Mouse (Mus musculus): ENCODE measurements at regions not wholly inside any gene's neighbourhood (a gene's known extent, or its start where the extent isn't known, plus 50 kb on each side); places are given as distances from the start of the nearest gene placed in this dataset.

- no peak for ATAC-seq (ENCODE audit: insufficient read depth)
These were observed 140.9 kb downstream of the Trim33 start for GRCm38 (mm10) chr3:103419761-103420620.

GRCm38 (mm10) chr3:103420621-103421274 is 141.7 kb downstream of the Trim33 start:
- WGBS (ENCODE audit: insufficient replicate concordance): 65% methylated on average over 12 of the region's 12 CpGs
- no peak for ATAC-seq (ENCODE audit: insufficient read depth)
- H3K27ac ChIP-seq: no peak overlapping the region

More at GRCm38 (mm10) chr3:103419761-103420620, 140.9 kb downstream of the Trim33 start:
- no peak overlapping the region for H3K9ac ChIP-seq (replicated peaks)
- no peaks in the 10 kb centered on the region for H3K27me3 ChIP-seq (ENCODE audit: control insufficient read depth, insufficient read depth, low read length)
- H3K4me3 ChIP-seq (ENCODE audit: insufficient read depth in 1 of 2, low read depth in 2 of 2, low read length in 2 of 2): no peak overlapping the region
- H3K4me2 ChIP-seq (ENCODE audit: low read depth): no peak overlapping the region
- 43% methylated on average over 4 of the region's 4 CpGs for WGBS (ENCODE audit: insufficient replicate concordance)
- 0 out of 4 replicates have a peak, but pooled peaks cover 0 to 2% of the 10 kb centered on the region in 2 experiments for H3K4me1 ChIP-seq (replicated peaks; ENCODE audit: control insufficient read depth in 2 of 2, insufficient read depth in 2 of 2, low read length in 1 of 2)
- H3K27ac ChIP-seq: no peak overlapping the region
- H3K36me3 ChIP-seq (replicated peaks; ENCODE audit: control insufficient read depth, insufficient read depth, low read depth): no peaks in the 10 kb centered on the region
- no peak for TF ChIP-seq EP300 (IDR thresholded peaks at IDR 0.05; ENCODE audit: low read depth)
- TF ChIP-seq CTCF (IDR thresholded peaks at IDR 0.05; ENCODE audit: low read depth): no peak; the same call in 1 of the 2 replicates
- DNase-seq (ENCODE audit: low read depth in 3 of 3, low spot score in 3 of 3): no peak
- H3K9me3 ChIP-seq (ENCODE audit: control insufficient read depth, low read length): no peaks in the 10 kb centered on the region

GRCm38 (mm10) chr3:103421275-103421621 is 142.2 kb downstream of the Trim33 start:
- no peak for ATAC-seq (ENCODE audit: insufficient read depth)
- Histone ChIP-seq H3K36me3 (replicated peaks; ENCODE audit: control insufficient read depth, insufficient read depth, low read depth) (no peaks in the 10 kb centered on the region), H3K4me2 (ENCODE audit: low read depth) (no peak overlapping the region), H3K27me3 (ENCODE audit: control insufficient read depth, insufficient read depth, low read length) (no peaks in the 10 kb centered on the region), H3K27ac (no peak overlapping the region), H3K4me1 (replicated peaks; ENCODE audit: control insufficient read depth in 2 of 2, insufficient read depth in 2 of 2, low read length in 1 of 2) (0 out of 4 replicates have a peak, but pooled peaks cover 0 to 2% of the 10 kb centered on the region in 2 experiments), H3K4me3 (ENCODE audit: insufficient read depth in 1 of 2, low read depth in 2 of 2, low read length in 2 of 2) (no peak overlapping the region), H3K9me3 (ENCODE audit: control insufficient read depth, low read length) (no peaks in the 10 kb centered on the region), H3K9ac (replicated peaks) (no peak overlapping the region)
- TF ChIP-seq EP300 (IDR thresholded peaks at IDR 0.05; ENCODE audit: low read depth) (no peak), CTCF (IDR thresholded peaks at IDR 0.05; ENCODE audit: low read depth) (no peak)
- no peak for DNase-seq (ENCODE audit: low read depth in 3 of 3, low spot score in 3 of 3)
- WGBS (ENCODE audit: insufficient replicate concordance): 71% methylated on average over 9 of the region's 9 CpGs

More at GRCm38 (mm10) chr3:103420621-103421274, 141.7 kb downstream of the Trim33 start:
- no peak for DNase-seq (ENCODE audit: low read depth in 3 of 3, low spot score in 3 of 3)
- Histone ChIP-seq H3K9me3 (ENCODE audit: control insufficient read depth, low read length) (no peaks in the 10 kb centered on the region), H3K4me2 (ENCODE audit: low read depth) (no peak overlapping the region), H3K4me1 (replicated peaks; ENCODE audit: control insufficient read depth in 2 of 2, insufficient read depth in 2 of 2, low read length in 1 of 2) (0 out of 4 replicates have a peak, but pooled peaks cover 0 to 2% of the 10 kb centered on the region in 2 experiments), H3K9ac (replicated peaks) (no peak overlapping the region), H3K4me3 (ENCODE audit: insufficient read depth in 1 of 2, low read depth in 2 of 2, low read length in 2 of 2) (no peak overlapping the region), H3K36me3 (replicated peaks; ENCODE audit: control insufficient read depth, insufficient read depth, low read depth) (no peaks in the 10 kb centered on the region), H3K27me3 (ENCODE audit: control insufficient read depth, insufficient read depth, low read length) (no peaks in the 10 kb centered on the region)
- TF ChIP-seq CTCF (IDR thresholded peaks at IDR 0.05; ENCODE audit: low read depth): no peak
- TF ChIP-seq EP300 (IDR thresholded peaks at IDR 0.05; ENCODE audit: low read depth): no peak

GRCm38 (mm10) chr3:103422806-103423205 is 143.7 kb downstream of the Trim33 start:
- DNase-seq (ENCODE audit: low read depth in 3 of 3, low spot score in 3 of 3): no peak
- no peak overlapping the region for H3K4me2 ChIP-seq (ENCODE audit: low read depth)
- TF ChIP-seq EP300 (IDR thresholded peaks at IDR 0.05; ENCODE audit: low read depth) (no peak), CTCF (IDR thresholded peaks at IDR 0.05; ENCODE audit: low read depth) (no peak)
- H3K27me3 ChIP-seq (ENCODE audit: control insufficient read depth, insufficient read depth, low read length): no peaks in the 10 kb centered on the region
- no peak overlapping the region for H3K27ac ChIP-seq
- no peak overlapping the region for H3K4me3 ChIP-seq (ENCODE audit: insufficient read depth in 1 of 2, low read depth in 2 of 2, low read length in 2 of 2)
- H3K4me1 ChIP-seq (replicated peaks; ENCODE audit: control insufficient read depth in 2 of 2, insufficient read depth in 2 of 2, low read length in 1 of 2): 0 out of 4 replicates have a peak, but pooled peaks cover 0 to 2% of the 10 kb centered on the region in 2 experiments
- ATAC-seq (ENCODE audit: insufficient read depth): no peak
- H3K9ac ChIP-seq (replicated peaks): no peak overlapping the region
- no peaks in the 10 kb centered on the region for H3K9me3 ChIP-seq (ENCODE audit: control insufficient read depth, low read length)
- H3K36me3 ChIP-seq (replicated peaks; ENCODE audit: control insufficient read depth, insufficient read depth, low read depth): no peaks in the 10 kb centered on the region
- WGBS (ENCODE audit: insufficient replicate concordance): 59% methylated on average over 12 of the region's 12 CpGs

- TF ChIP-seq CTCF (IDR thresholded peaks at IDR 0.05; ENCODE audit: low read depth) (no peak), EP300 (IDR thresholded peaks at IDR 0.05; ENCODE audit: low read depth) (no peak)
- ATAC-seq (ENCODE audit: insufficient read depth): no peak
These were observed 144.2 kb downstream of the Trim33 start for GRCm38 (mm10) chr3:103423290-103423689.

More at GRCm38 (mm10) chr3:103423290-103423689, 144.2 kb downstream of the Trim33 start:
- Histone ChIP-seq H3K4me1 (replicated peaks; ENCODE audit: control insufficient read depth in 2 of 2, insufficient read depth in 2 of 2, low read length in 1 of 2) (0 out of 4 replicates have a peak, but pooled peaks cover 0 to 2% of the 10 kb centered on the region in 2 experiments), H3K36me3 (replicated peaks; ENCODE audit: control insufficient read depth, insufficient read depth, low read depth) (no peaks in the 10 kb centered on the region), H3K4me2 (ENCODE audit: low read depth) (no peak overlapping the region), H3K27me3 (ENCODE audit: control insufficient read depth, insufficient read depth, low read length) (no peaks in the 10 kb centered on the region), H3K9me3 (ENCODE audit: control insufficient read depth, low read length) (no peaks in the 10 kb centered on the region), H3K27ac (no peak overlapping the region), H3K9ac (replicated peaks) (no peak overlapping the region), H3K4me3 (ENCODE audit: insufficient read depth in 1 of 2, low read depth in 2 of 2, low read length in 2 of 2) (no peak overlapping the region)
- no peak for DNase-seq (ENCODE audit: low read depth in 3 of 3, low spot score in 3 of 3)
- WGBS (ENCODE audit: insufficient replicate concordance): 81% methylated on average over 4 of the region's 4 CpGs
